Mouse (Mus musculus) hindbrain, embryonic 16.5 days (tissue): ENCODE measurements around the gene Slfn8. TPM values are rescaled to one million over a fixed set of nuclear protein-coding genes. Genes with fewer than 3 reads are reported as not detected.

Experiments
- ATAC-seq: fragments of 200-750 bp; cut with Nextera tagmentation; 2 replicates; pipeline ENCODE4 v1.8.0; 2017; ENCODE audit warnings: moderate TSS enrichment, moderate library complexity
- H3K27ac ChIP-seq: fragments of 300-500 bp; sonication (generic); 2 replicates; pipeline ENCODE4 v1.5.1; 2014; ENCODE audit warnings: low read depth, mild to moderate bottlenecking, control low read depth, low read length, moderate library complexity
- H3K27me3 ChIP-seq: fragments of 300-500 bp; sonication (generic); replicated peaks from 2 replicates; pipeline ENCODE4 v1.6.1; 2014; ENCODE audit warnings: low read length; ENCODE audit not compliant: control insufficient read depth, insufficient read depth
- H3K36me3 ChIP-seq: fragments of 300-500 bp; sonication (generic); 2 replicates; pipeline ENCODE4 v1.6.1; 2014; ENCODE audit warnings: mild to moderate bottlenecking, low read length, moderate library complexity, mixed read lengths; ENCODE audit not compliant: control insufficient read depth, insufficient read depth
- H3K4me1 ChIP-seq: fragments of 300-500 bp; sonication (generic); 2 replicates; pipeline ENCODE4 v1.6.1; 2014; ENCODE audit warnings: low read depth, low read length; ENCODE audit not compliant: control insufficient read depth, insufficient read depth
- H3K4me2 ChIP-seq: fragments of 300-500 bp; sonication (generic); 2 replicates; pipeline ENCODE4 v1.6.1; 2014; ENCODE audit warnings: mild to moderate bottlenecking, low read length, control low read depth, moderate library complexity
- H3K4me3 ChIP-seq: fragments of 300-500 bp; sonication (generic); 2 replicates; pipeline ENCODE4 v1.5.1; 2014; ENCODE audit warnings: mild to moderate bottlenecking, low read length, control low read depth, moderate library complexity
- H3K9ac ChIP-seq: fragments of 300-500 bp; sonication (generic); 2 replicates; pipeline ENCODE4 v1.6.1; 2014; ENCODE audit warnings: low read depth, mild to moderate bottlenecking, control low read depth, low read length, moderate library complexity
- H3K9me3 ChIP-seq: fragments of 300-500 bp; sonication (generic); 2 replicates; pipeline ENCODE4 v1.6.1; 2014; ENCODE audit warnings: mild to moderate bottlenecking, low read length, moderate library complexity; ENCODE audit not compliant: control insufficient read depth
- WGBS: fragments of 180-500 bp; shearing (Covaris S2); extraction: QIAGEN DNeasy Blood & Tissue Kit; methylation state at CpG from one replicate; pipeline ENCODE4 v1.1.7; 2014; 5-methylcytosine and 5-hydroxymethylcytosine counted together
- polyA plus RNA-seq: library from polyadenylated mRNA; unstranded; fragments of >200 nt; fragmentation: Nextera tagmentation; extraction: Ambion mirVana; gene quantifications from 2 replicates; pipeline ENCODE4 v1.2.1, GENCODE M21; 2015

The Slfn8 gene
- 0.14 and 0.37 TPM in 2 replicates for polyA plus RNA-seq

- no peak for ATAC-seq
- no peak within 1 kb of the TSS for H3K4me3 ChIP-seq
- H3K27ac ChIP-seq, result no peak within 1 kb of the TSS
- H3K9ac ChIP-seq, result no peak within 1 kb of the TSS
- H3K27me3 ChIP-seq, result no peaks in the 10 kb centered on the region
- H3K4me1 ChIP-seq, result no peaks in the 10 kb centered on the region
- no peaks in the 10 kb centered on the region for H3K9me3 ChIP-seq
- H3K36me3 ChIP-seq, result no peaks in the 10 kb centered on the region
- H3K4me2 ChIP-seq, result no peak within 1 kb of the TSS
- 75% methylated on average over 5 of the region's 5 CpGs for WGBS
These were observed at the start of gene Slfn8 for GRCm38 (mm10) chr11:83020621-83021020. TSS of gene Slfn8 (minus strand) at chr11:83020810.

- no peak overlapping the region for H3K4me2 ChIP-seq
- H3K27me3 ChIP-seq, result no peaks in the 10 kb centered on the region
- H3K36me3 ChIP-seq, result no peaks in the 10 kb centered on the region
- H3K27ac ChIP-seq, result no peak overlapping the region
- WGBS, result 79% methylated on average over 4 of the region's 4 CpGs
- no peaks in the 10 kb centered on the region for H3K4me1 ChIP-seq
- no peaks in the 10 kb centered on the region for H3K9me3 ChIP-seq
- ATAC-seq, result no peak
- H3K4me3 ChIP-seq, result no peak overlapping the region
- H3K9ac ChIP-seq, result no peak overlapping the region
These were observed 47.5 kb upstream of the Slfn8 start for GRCm38 (mm10) chr11:83067982-83068694.

- no peak overlapping the region for H3K9ac ChIP-seq
- no peaks in the 10 kb centered on the region for H3K9me3 ChIP-seq
- no peaks in the 10 kb centered on the region for H3K4me1 ChIP-seq
- H3K4me3 ChIP-seq, result no peak overlapping the region
- H3K27me3 ChIP-seq, result no peaks in the 10 kb centered on the region
- ATAC-seq, result no peak
- H3K4me2 ChIP-seq, result no peak overlapping the region
- 40% methylated on average over 11 of the region's 11 CpGs for WGBS
- H3K36me3 ChIP-seq, result no peaks in the 10 kb centered on the region
- H3K27ac ChIP-seq, result no peak overlapping the region
These were observed 46.3 kb upstream of the Slfn8 start for GRCm38 (mm10) chr11:83066640-83067531.

- H3K9ac ChIP-seq, result no peak overlapping the region
- 30% methylated on average over 6 of the region's 6 CpGs for WGBS
- no peak overlapping the region for H3K27ac ChIP-seq
- H3K4me1 ChIP-seq, result no peaks in the 10 kb centered on the region
- no peaks in the 10 kb centered on the region for H3K36me3 ChIP-seq
- ATAC-seq, result no peak
- no peak overlapping the region for H3K4me3 ChIP-seq
- no peaks in the 10 kb centered on the region for H3K27me3 ChIP-seq
- H3K4me2 ChIP-seq, result no peak overlapping the region
- H3K9me3 ChIP-seq, result no peaks in the 10 kb centered on the region
These were observed 45.1 kb upstream of the Slfn8 start for GRCm38 (mm10) chr11:83065441-83066344.

- 91% methylated on average over 2 of the region's 2 CpGs for WGBS
- no peak within 1 kb of the TSS for H3K4me3 ChIP-seq
- no peaks in the 10 kb centered on the region for H3K27me3 ChIP-seq
- H3K9ac ChIP-seq, result no peak within 1 kb of the TSS
- no peaks in the 10 kb centered on the region for H3K36me3 ChIP-seq
- no peak for ATAC-seq
- no peaks in the 10 kb centered on the region for H3K4me1 ChIP-seq
- no peak within 1 kb of the TSS for H3K27ac ChIP-seq
- no peak within 1 kb of the TSS for H3K4me2 ChIP-seq
- no peaks in the 10 kb centered on the region for H3K9me3 ChIP-seq
These were observed 44.3 kb upstream of the Slfn8 start, which contains the start of gene Slfn2 for GRCm38 (mm10) chr11:83064946-83065345. TSS of gene Slfn2 (plus strand) at chr11:83065112.

GRCm38 (mm10) chr11:83063941-83064349 is 43.3 kb upstream of the Slfn8 start:
- Histone ChIP-seq H3K4me3 (no peak overlapping the region), H3K27me3 (no peaks in the 10 kb centered on the region), H3K9ac (no peak overlapping the region), H3K27ac (no peak overlapping the region), H3K36me3 (no peaks in the 10 kb centered on the region), H3K4me2 (no peak overlapping the region), H3K4me1 (no peaks in the 10 kb centered on the region), H3K9me3 (no peaks in the 10 kb centered on the region)
- 75% methylated on average over 3 of the region's 3 CpGs for WGBS
- no peak for ATAC-seq

GRCm38 (mm10) chr11:83063126-83063525 is 42.5 kb upstream of the Slfn8 start:
- Histone ChIP-seq H3K27me3 (no peaks in the 10 kb centered on the region), H3K9ac (no peak overlapping the region), H3K36me3 (no peaks in the 10 kb centered on the region), H3K9me3 (no peaks in the 10 kb centered on the region), H3K4me2 (no peak overlapping the region), H3K4me1 (no peaks in the 10 kb centered on the region), H3K4me3 (no peak overlapping the region), H3K27ac (no peak overlapping the region)
- no peak for ATAC-seq
- 89% methylated on average over 4 of the region's 4 CpGs for WGBS

- WGBS, result 89% methylated on average over 7 of the region's 7 CpGs
- Histone ChIP-seq H3K9me3 (no peaks in the 10 kb centered on the region), H3K4me2 (no peak overlapping the region), H3K27me3 (no peaks in the 10 kb centered on the region), H3K27ac (no peak overlapping the region), H3K4me1 (no peaks in the 10 kb centered on the region), H3K9ac (no peak overlapping the region), H3K4me3 (no peak overlapping the region), H3K36me3 (no peaks in the 10 kb centered on the region)
- ATAC-seq, result no peak
These were observed 41.2 kb upstream of the Slfn8 start for GRCm38 (mm10) chr11:83061806-83062205.
